Mouse (Mus musculus) liver, embryonic 12.5 days (tissue): ENCODE data around the gene Rbfox1. TPM values are rescaled to one million over a fixed set of nuclear protein-coding genes. Genes with fewer than 3 reads are reported as not detected.

Experiments used
- ATAC-seq: fragments of 200-750 bp; cut with Nextera tagmentation; 2 replicates; pipeline ENCODE4 v1.8.0; 2017; ENCODE audit warnings: moderate number of reproducible peaks, mild to moderate bottlenecking, moderate library complexity
- H3K27ac ChIP-seq: fragments of 300-500 bp; sonication (generic); 2 replicates; pipeline ENCODE4 v1.5.1; 2016; ENCODE audit warnings: mild to moderate bottlenecking
- H3K27me3 ChIP-seq: fragments of 300-500 bp; sonication (generic); replicated peaks from 2 replicates; pipeline ENCODE4 v1.6.1; 2016; ENCODE audit warnings: mild to moderate bottlenecking, moderate library complexity
- H3K36me3 ChIP-seq: fragments of 300-500 bp; sonication (generic); 2 replicates; pipeline ENCODE4 v1.6.1; 2016; ENCODE audit warnings: mild to moderate bottlenecking, moderate library complexity
- H3K4me1 ChIP-seq: fragments of 300-500 bp; sonication (generic); 2 replicates; pipeline ENCODE4 v1.6.1; 2016
- H3K4me2 ChIP-seq: fragments of 300-500 bp; sonication (generic); 2 replicates; pipeline ENCODE4 v1.6.1; 2016; ENCODE audit warnings: mild to moderate bottlenecking, moderate library complexity
- H3K4me3 ChIP-seq: fragments of 300-500 bp; sonication (generic); 2 replicates; pipeline ENCODE4 v1.5.1; 2016; ENCODE audit warnings: mild to moderate bottlenecking, moderate library complexity
- H3K9ac ChIP-seq: fragments of 300-500 bp; sonication (generic); 2 replicates; pipeline ENCODE4 v1.6.1; 2016; ENCODE audit warnings: mild to moderate bottlenecking, moderate library complexity
- H3K9me3 ChIP-seq: fragments of 300-500 bp; sonication (generic); replicated peaks from 2 replicates; pipeline ENCODE4 v1.6.1; 2016; ENCODE audit warnings: mild to moderate bottlenecking, moderate library complexity
- WGBS: fragments of 180-500 bp; shearing (Covaris S2); methylation state at CpG from one replicate; pipeline ENCODE4 v1.1.7; 2016; ENCODE audit not compliant: insufficient replicate concordance; 5-methylcytosine and 5-hydroxymethylcytosine counted together
- polyA plus RNA-seq: library from polyadenylated mRNA; unstranded; fragments of >200 nt; fragmentation: Nextera tagmentation; extraction: Ambion mirVana; gene quantifications from 2 replicates; pipeline ENCODE4 v1.2.1, GENCODE M21; 2016

Rbfox1 gene
- polyA plus RNA-seq, 1 experiment from 2014 or later, result 0.21 TPM

DNA sequence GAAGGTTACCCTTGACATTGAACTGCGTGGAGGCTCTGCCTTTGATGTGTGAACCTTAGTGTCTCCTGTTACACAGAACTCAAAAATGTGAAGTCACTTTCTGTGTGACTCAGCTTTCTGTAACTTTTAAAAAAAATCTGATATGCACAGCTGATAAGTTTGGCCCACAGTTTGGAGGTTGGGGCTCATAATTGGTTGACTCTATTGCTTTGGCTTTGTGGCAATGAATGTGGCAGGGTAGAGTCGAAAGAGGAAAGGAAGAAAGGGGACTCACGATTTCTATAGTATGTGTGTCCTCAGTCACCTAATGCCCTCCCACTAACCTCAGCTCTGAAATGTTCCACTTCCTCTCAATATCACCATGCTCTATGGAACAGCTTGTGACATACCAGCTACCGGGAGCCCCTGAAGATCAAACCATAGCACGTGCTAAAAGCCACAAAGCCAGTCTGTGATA is 215.3 kb downstream of the Rbfox1 start:
- peaks cover 57% of the 10 kb centered on the region for H3K4me1 ChIP-seq
- no peak for ATAC-seq
- peak overlapping the region; percentile 30; the same call in 1 of the 2 replicates for H3K27ac ChIP-seq
- WGBS, result 53% methylated on average over 5 of the region's 5 CpGs
- H3K4me3 ChIP-seq, result no peak overlapping the region
- no peak overlapping the region for H3K9ac ChIP-seq
- no peak overlapping the region for H3K4me2 ChIP-seq
- no peaks in the 10 kb centered on the region for H3K9me3 ChIP-seq
- no peaks in the 10 kb centered on the region for H3K36me3 ChIP-seq
- no peaks in the 10 kb centered on the region for H3K27me3 ChIP-seq

DNA sequence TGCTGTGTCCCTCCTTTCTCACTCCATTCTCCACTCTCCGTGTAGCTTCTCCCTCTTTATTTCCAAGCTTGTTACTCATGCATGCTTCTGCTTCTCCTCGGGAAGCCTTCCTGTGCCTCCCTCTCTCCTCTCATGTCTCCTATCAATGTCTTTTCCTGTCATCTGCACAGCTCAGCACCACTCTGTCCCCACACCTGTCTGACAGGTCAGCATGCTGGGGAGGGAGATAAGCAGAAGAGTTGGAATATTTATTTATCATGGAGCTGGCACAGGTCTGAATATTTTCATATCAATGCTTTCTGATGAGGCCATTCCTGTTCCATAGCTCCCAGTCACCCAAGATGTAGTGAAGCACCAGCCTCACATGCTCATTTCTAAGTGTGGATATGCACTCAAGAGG is 218.6 kb downstream of the Rbfox1 start:
- no peak overlapping the region for H3K4me3 ChIP-seq
- peaks cover 25% of the 10 kb centered on the region for H3K4me1 ChIP-seq
- no peak overlapping the region for H3K27ac ChIP-seq
- H3K27me3 ChIP-seq, result no peaks in the 10 kb centered on the region; the same call in 1 of the 2 replicates
- peak; percentile 42; the same call in 1 of the 2 replicates for ATAC-seq
- H3K4me2 ChIP-seq, result no peak overlapping the region
- no peak overlapping the region for H3K9ac ChIP-seq
- WGBS, result 58% methylated on average over 2 of the region's 2 CpGs
- no peaks in the 10 kb centered on the region for H3K9me3 ChIP-seq
- H3K36me3 ChIP-seq, result no peaks in the 10 kb centered on the region

DNA sequence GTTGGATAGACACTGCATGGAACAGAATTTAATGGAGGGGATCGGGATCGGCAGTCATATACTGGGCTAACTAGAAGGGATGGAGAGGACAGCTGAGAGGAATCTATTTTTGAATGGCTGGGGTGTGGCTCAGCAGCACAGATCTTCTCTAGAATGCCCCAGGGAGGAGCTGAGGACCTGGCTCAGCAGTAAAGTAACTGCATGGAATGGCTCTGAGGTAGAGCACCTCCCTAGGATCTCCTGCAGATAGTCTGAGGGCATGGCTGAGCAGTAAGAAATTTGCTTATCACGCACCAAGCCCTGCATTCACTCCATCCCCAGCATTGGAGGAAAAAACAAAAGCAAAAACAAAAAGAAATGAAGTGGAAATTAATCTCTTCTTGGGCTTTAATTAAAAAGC is 225.0 kb downstream of the Rbfox1 start:
- no peaks in the 10 kb centered on the region for H3K9me3 ChIP-seq
- H3K4me1 ChIP-seq, result peaks cover 9% of the 10 kb centered on the region
- WGBS, result 86% methylated on average over 3 of the region's 3 CpGs
- H3K4me2 ChIP-seq, result no peak overlapping the region
- no peaks in the 10 kb centered on the region; the same call in 1 of the 2 replicates for H3K27me3 ChIP-seq
- H3K9ac ChIP-seq, result no peak overlapping the region
- peak; percentile 55; the same call in 1 of the 2 replicates for ATAC-seq
- no peaks in the 10 kb centered on the region for H3K36me3 ChIP-seq
- H3K4me3 ChIP-seq, result no peak overlapping the region
- H3K27ac ChIP-seq, result no peak overlapping the region

DNA sequence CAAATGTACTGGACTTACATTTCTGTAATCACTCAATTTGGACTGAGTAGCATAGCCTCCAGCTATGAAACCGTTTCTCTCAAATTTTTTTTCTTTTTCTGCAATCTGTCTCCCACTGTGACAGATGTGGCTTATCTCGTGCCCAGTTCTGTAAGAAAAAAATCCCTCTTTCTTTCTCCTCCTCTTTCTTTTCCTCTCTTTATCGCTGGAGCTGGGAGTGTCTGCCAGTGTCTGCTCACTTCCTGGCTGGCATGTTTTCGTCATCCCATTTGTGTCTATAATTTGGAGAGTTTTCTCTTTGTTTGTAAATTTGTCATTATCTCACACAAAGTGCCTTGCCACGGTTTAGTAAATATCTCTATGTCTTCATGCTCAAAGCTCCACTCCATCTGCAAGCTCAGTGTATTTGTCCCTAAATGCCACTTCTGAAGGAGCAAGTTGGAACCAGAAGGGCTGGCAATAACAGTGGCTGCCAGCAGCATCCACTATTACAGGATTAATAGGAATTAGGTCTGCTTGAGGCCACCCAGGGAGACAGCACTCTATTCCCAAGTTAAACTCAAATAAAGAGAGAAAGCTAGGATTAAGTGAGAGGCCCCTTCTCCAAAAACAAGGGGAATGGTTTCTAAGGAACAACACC is 228.8 kb downstream of the Rbfox1 start:
- Histone ChIP-seq H3K4me1 (peaks cover 9% of the 10 kb centered on the region), H3K27ac (no peak overlapping the region), H3K9ac (no peak overlapping the region), H3K36me3 (no peaks in the 10 kb centered on the region), H3K9me3 (no peaks in the 10 kb centered on the region), H3K4me3 (no peak overlapping the region), H3K27me3 (no peaks in the 10 kb centered on the region), H3K4me2 (no peak overlapping the region)
- no peak for ATAC-seq
- WGBS, result 19% methylated on average over 5 of the region's 5 CpGs

DNA sequence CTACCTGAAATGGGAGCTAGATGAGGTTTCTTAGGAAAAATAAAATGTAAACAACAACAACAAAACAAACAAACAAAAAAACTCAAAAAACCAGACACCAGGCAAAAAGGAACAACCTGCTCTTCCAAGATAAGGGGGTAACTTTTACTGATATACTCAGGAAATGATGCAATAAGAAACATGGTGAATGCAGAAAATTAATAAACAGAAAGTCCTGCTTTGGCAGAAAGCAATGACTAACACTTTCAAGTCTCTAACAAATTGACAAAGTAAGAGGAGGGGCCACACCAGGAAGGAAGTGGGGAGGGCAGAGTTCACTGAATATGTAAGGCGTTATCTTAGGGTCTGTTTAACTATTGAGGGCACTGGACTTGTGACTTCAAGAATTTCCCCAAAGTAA is 234.3 kb downstream of the Rbfox1 start:
- Histone ChIP-seq H3K36me3 (no peaks in the 10 kb centered on the region), H3K4me1 (peaks cover 10% of the 10 kb centered on the region; the same call in 1 of the 2 replicates), H3K4me2 (no peak overlapping the region), H3K27me3 (no peaks in the 10 kb centered on the region), H3K4me3 (no peak overlapping the region), H3K9me3 (peaks cover 4% of the 10 kb centered on the region; the same call in 1 of the 2 replicates), H3K27ac (0 out of 2 replicates have a peak overlapping the region, but pooled peaks have one; percentile 48), H3K9ac (no peak overlapping the region)
- peak; percentile 42; the same call in 1 of the 2 replicates for ATAC-seq
- WGBS, result 7% methylated on average over 1 of the region's 1 CpGs

DNA sequence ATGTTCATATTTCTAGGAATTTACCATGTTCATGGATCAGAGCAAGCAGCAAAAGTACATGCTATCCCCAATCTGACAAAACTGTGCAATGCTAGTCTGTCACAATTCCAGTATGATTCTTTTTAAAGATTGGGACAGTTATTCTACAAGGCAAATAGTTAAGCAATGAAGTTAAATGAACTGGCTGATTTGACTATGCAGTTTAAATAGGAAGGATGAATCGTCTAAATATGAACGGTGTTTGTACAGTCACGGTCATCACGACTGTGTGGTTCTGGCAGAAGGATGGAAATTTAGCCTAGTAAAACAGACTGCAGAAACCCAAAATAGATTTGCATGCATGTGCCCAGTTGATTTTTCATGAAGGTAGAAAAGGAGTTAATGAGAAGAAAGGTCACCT is 236.1 kb downstream of the Rbfox1 start:
- no peak for ATAC-seq
- H3K9me3 ChIP-seq, result peaks cover 4% of the 10 kb centered on the region; the same call in 1 of the 2 replicates
- H3K4me3 ChIP-seq, result no peak overlapping the region
- no peak overlapping the region for H3K9ac ChIP-seq
- H3K4me1 ChIP-seq, result peaks cover 10% of the 10 kb centered on the region; the same call in 1 of the 2 replicates
- WGBS, result 81% methylated on average over 4 of the region's 4 CpGs
- H3K4me2 ChIP-seq, result no peak overlapping the region
- no peaks in the 10 kb centered on the region for H3K36me3 ChIP-seq
- no peak overlapping the region for H3K27ac ChIP-seq
- no peaks in the 10 kb centered on the region for H3K27me3 ChIP-seq

DNA sequence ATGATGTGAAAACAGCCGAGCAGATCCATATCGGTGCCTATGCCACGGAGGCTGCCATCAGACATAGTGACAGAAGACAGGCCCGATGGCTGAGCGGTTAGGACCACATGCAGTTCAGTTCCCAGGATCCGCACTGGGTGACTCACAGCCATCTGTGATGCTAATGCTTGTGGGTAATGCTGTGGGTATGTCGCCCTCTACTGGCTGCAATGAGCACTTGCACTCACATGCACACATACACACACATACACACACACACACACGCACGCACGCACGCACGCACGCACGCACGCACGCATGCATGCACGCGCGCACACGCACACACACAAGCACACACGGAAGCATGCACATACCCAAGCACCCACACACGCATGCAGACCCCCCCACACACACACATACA is 237.7 kb downstream of the Rbfox1 start:
- Histone ChIP-seq H3K27me3 (no peaks in the 10 kb centered on the region), H3K4me2 (no peak overlapping the region), H3K4me3 (no peak overlapping the region), H3K36me3 (no peaks in the 10 kb centered on the region), H3K4me1 (peaks cover 10% of the 10 kb centered on the region; the same call in 1 of the 2 replicates), H3K9me3 (peaks cover 4% of the 10 kb centered on the region; the same call in 1 of the 2 replicates), H3K9ac (no peak overlapping the region), H3K27ac (no peak overlapping the region)
- 88% methylated on average over 22 of the region's 22 CpGs for WGBS
- ATAC-seq, result no peak

DNA sequence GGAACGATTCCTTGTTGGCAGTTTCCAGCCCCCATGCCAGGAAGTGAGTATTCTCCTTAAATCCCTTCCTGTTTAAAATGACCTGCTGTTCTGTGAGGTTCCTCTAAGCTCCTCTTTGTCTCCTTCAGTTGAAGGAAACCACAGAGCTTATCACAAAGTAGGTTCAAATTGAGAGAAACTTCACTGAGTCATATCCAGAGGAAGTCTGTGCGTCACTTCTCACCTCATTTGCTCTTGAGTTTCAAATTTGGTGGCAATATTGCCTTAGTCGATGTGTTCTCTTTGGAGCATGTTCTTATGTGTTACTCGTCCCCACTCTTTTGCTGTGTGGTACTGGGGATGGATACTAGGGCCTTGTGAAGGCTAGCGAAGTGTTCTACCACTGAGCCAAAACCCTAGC is 243.2 kb downstream of the Rbfox1 start:
- no peaks in the 10 kb centered on the region for H3K9me3 ChIP-seq
- no peaks in the 10 kb centered on the region for H3K27me3 ChIP-seq
- WGBS, result 33% methylated on average over 5 of the region's 5 CpGs
- H3K36me3 ChIP-seq, result no peaks in the 10 kb centered on the region
- H3K4me3 ChIP-seq, result no peak overlapping the region
- no peak overlapping the region for H3K27ac ChIP-seq
- no peak for ATAC-seq
- no peak overlapping the region for H3K4me2 ChIP-seq
- no peaks in the 10 kb centered on the region; the same call in 1 of the 2 replicates for H3K4me1 ChIP-seq
- H3K9ac ChIP-seq, result no peak overlapping the region

DNA sequence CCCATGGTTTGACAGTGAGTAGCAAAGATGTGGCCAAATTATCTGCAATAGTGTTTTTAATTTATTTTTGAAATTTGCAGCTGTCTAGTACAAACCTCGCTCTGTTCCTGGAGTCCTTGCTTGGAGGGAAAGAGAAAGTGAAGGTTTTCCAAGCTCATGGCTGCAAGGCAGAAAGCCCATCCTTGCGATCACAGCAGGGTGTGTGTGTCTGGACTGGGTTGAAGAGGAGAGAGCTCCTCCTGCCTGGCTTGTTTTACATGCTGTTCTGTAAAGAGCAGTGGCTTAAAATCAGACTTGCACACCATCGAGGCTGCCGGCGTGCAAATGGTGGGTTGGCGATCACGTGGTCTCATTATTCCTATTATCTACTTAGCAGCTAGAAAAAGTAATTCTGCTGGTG is 249.9 kb downstream of the Rbfox1 start:
- no peaks in the 10 kb centered on the region for H3K4me1 ChIP-seq
- H3K9me3 ChIP-seq, result no peaks in the 10 kb centered on the region
- 71% methylated on average over 7 of the region's 7 CpGs for WGBS
- H3K36me3 ChIP-seq, result no peaks in the 10 kb centered on the region
- no peak overlapping the region for H3K4me3 ChIP-seq
- no peak overlapping the region for H3K27ac ChIP-seq
- H3K9ac ChIP-seq, result no peak overlapping the region
- no peaks in the 10 kb centered on the region for H3K27me3 ChIP-seq
- ATAC-seq, result no peak
- H3K4me2 ChIP-seq, result no peak overlapping the region

DNA sequence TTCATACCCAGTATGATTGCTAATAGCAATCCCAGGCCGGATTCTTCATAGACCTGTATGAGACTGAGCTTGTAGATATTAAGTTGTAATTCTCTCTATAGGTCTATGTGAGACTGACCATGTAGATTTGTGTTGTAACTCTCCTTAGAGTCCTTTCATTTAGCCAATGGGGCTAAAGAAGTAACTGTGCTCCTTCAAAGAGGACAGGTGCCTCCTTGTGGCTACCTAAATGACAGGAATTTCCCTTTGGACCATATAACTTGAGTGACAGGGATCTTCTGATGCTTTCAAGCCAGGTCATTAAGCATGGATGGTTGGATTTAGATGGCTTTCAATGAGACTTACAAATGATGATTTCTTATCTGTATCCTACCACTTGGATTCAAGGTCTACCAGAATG is 254.3 kb downstream of the Rbfox1 start:
- WGBS, result 67% methylated on average over 1 of the region's 1 CpGs

DNA sequence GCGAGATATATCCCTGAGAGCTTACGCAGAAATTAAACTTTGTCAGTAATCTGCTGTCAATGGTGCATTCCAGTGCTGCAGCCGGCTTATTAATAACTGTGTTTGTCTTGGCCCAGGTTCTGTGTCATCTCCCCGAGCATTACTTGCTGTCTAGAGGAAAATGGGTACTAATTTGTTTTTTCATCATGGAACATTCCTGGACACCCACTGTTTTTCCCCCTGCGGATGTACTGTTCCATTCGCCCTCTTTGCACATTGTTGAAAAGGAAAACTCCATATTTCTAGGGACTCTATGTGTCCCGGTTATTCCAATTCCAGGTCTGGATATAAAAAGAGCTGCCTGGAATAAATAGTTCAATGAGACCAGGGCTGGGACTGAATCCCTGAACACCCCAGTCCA is 262.8 kb downstream of the Rbfox1 start:
- no peaks in the 10 kb centered on the region for H3K9me3 ChIP-seq
- no peaks in the 10 kb centered on the region for H3K36me3 ChIP-seq
- H3K27ac ChIP-seq, result no peak overlapping the region
- no peak overlapping the region for H3K4me2 ChIP-seq
- no peak for ATAC-seq
- H3K4me3 ChIP-seq, result no peak overlapping the region
- H3K27me3 ChIP-seq, result no peaks in the 10 kb centered on the region
- H3K4me1 ChIP-seq, result no peaks in the 10 kb centered on the region
- H3K9ac ChIP-seq, result no peak overlapping the region
- 59% methylated on average over 7 of the region's 7 CpGs for WGBS

More for the DNA sequence above, 254.3 kb downstream of the Rbfox1 start:
- ATAC-seq, result no peak
- H3K4me2 ChIP-seq, result no peak overlapping the region
- H3K9ac ChIP-seq, result no peak overlapping the region
- no peak overlapping the region for H3K4me3 ChIP-seq
- H3K27ac ChIP-seq, result no peak overlapping the region
- no peaks in the 10 kb centered on the region for H3K36me3 ChIP-seq
- no peaks in the 10 kb centered on the region for H3K27me3 ChIP-seq
- H3K4me1 ChIP-seq, result no peaks in the 10 kb centered on the region
- no peaks in the 10 kb centered on the region for H3K9me3 ChIP-seq

DNA sequence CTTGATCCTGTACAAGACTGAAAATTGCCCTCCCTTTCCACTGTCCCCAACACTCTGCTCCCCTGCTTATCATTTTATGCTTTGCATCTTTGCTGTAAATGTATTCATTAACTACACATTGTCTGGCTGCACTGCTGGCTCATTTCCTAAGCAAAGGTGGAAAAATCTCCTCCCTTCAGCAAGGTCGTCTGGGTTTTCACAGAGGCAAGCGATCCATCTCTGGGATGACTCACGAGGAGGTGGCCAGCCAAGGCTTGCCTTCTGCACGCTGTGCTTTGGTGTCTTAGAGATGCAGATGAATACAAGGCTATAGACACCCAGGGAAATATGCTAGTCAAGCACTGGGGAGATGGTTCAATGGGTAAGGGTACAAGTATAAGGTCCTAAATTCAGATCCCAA is 264.2 kb downstream of the Rbfox1 start:
- Histone ChIP-seq H3K9ac (no peak overlapping the region), H3K4me2 (no peak overlapping the region), H3K27ac (no peak overlapping the region), H3K9me3 (no peaks in the 10 kb centered on the region), H3K4me3 (no peak overlapping the region), H3K27me3 (no peaks in the 10 kb centered on the region), H3K36me3 (no peaks in the 10 kb centered on the region), H3K4me1 (no peaks in the 10 kb centered on the region)
- no peak for ATAC-seq
- WGBS, result 60% methylated on average over 4 of the region's 4 CpGs
